Mouse (Mus musculus) brain, embryonic 14.5 days (tissue): ENCODE results near the gene Parp2. TPM values are rescaled to one million over a fixed set of nuclear protein-coding genes. Genes with fewer than 3 reads are reported as not detected.

Experiments used
- DNase-seq: peaks from one replicate; pipeline ENCODE4 v3.0.0-alpha.2; 2011; ENCODE audit warnings: low read depth
- CTCF ChIP-seq: fragments of 200-500 bp; IDR thresholded peaks from 2 replicates; pipeline ENCODE4 v1.5.1; 2012; ENCODE audit warnings: inconsistent platforms, mild to moderate bottlenecking, moderate library complexity, borderline replicate concordance; ENCODE audit not compliant: insufficient read depth, insufficient read length; ENCODE audit errors: extremely low read depth
- POLR2A ChIP-seq: fragments of 200-500 bp; IDR thresholded peaks from 2 replicates; pipeline ENCODE4 v1.6.1; 2012; ENCODE audit warnings: mild to moderate bottlenecking, inconsistent platforms, borderline replicate concordance; ENCODE audit not compliant: poor library complexity, insufficient read depth, insufficient read length, severe bottlenecking; ENCODE audit errors: extremely low read depth
- polyA plus RNA-seq: library from polyadenylated mRNA; depleted of rRNA; stranded (reverse); fragments of >200 nt; gene quantifications from 2 replicates; pipeline ENCODE4 v1.2.3, GENCODE M21; 2012; rRNA removed

Parp2 gene
- 59.7 and 63.2 TPM in 2 replicates for polyA plus RNA-seq

GRCm38 (mm10) chr14:50807487-50808072 lies at the start of gene Parp2, which contains the start of gene Ccnb1ip1:
Gene Parp2, plus strand, starts transcription at chr14:50807841.
Gene Ccnb1ip1, minus strand, starts transcription at chr14:50807732.
- peak; percentile 99 for DNase-seq

GRCm38 (mm10) chr14:50758416-50759085 lies 49.1 kb upstream of the Parp2 start:
- DNase-seq: peak; percentile 77
- no peak for TF ChIP-seq CTCF
- no peak for TF ChIP-seq POLR2A

More at GRCm38 (mm10) chr14:50807487-50808072, at the start of gene Parp2, which contains the start of gene Ccnb1ip1:
- TF ChIP-seq CTCF: no peak
- peak; percentile 61; the same call in 1 of the 2 replicates for TF ChIP-seq POLR2A

GRCm38 (mm10) chr14:50765736-50766135 lies 41.9 kb upstream of the Parp2 start:
- DNase-seq: no peak
- TF ChIP-seq CTCF (no peak), POLR2A (no peak)

- peak; percentile 8 for DNase-seq
- TF ChIP-seq CTCF (0 out of 2 replicates have a peak, but pooled peaks have one; percentile 12), POLR2A (no peak)
These were observed 36.3 kb upstream of the Parp2 start for GRCm38 (mm10) chr14:50771342-50771741.

GRCm38 (mm10) chr14:50782166-50782565 lies 25.5 kb upstream of the Parp2 start:
- DNase-seq: no peak
- TF ChIP-seq CTCF (no peak), POLR2A (no peak)

- TF ChIP-seq POLR2A (no peak), CTCF (no peak)
- DNase-seq: no peak
These were observed 23.0 kb upstream of the Parp2 start for GRCm38 (mm10) chr14:50784391-50785250.

- peak; percentile 96 for DNase-seq
- no peak for TF ChIP-seq POLR2A
- peak; percentile 94 for TF ChIP-seq CTCF
These were observed 22.4 kb upstream of the Parp2 start, which contains the start of gene Ttc5 for GRCm38 (mm10) chr14:50785251-50785637. Gene Ttc5, minus strand, starts transcription at chr14:50785519.

- DNase-seq: peak; percentile 51
- TF ChIP-seq POLR2A (no peak), CTCF (peak; percentile 12; the same call in 1 of the 2 replicates)
These were observed 19.5 kb upstream of the Parp2 start for GRCm38 (mm10) chr14:50788157-50788556.

GRCm38 (mm10) chr14:50795261-50795935 lies 12.2 kb upstream of the Parp2 start:
- TF ChIP-seq CTCF: no peak
- no peak for TF ChIP-seq POLR2A
- DNase-seq: no peak

GRCm38 (mm10) chr14:50795965-50796364 lies 11.7 kb upstream of the Parp2 start:
- TF ChIP-seq CTCF (no peak), POLR2A (no peak)
- no peak for DNase-seq

- TF ChIP-seq POLR2A: no peak
- TF ChIP-seq CTCF: no peak
- no peak for DNase-seq
These were observed 11.2 kb upstream of the Parp2 start for GRCm38 (mm10) chr14:50796464-50796863.

- TF ChIP-seq POLR2A (no peak), CTCF (peak; percentile 33; the same call in 1 of the 2 replicates)
- DNase-seq: peak; percentile 17
These were observed 9.1 kb upstream of the Parp2 start for GRCm38 (mm10) chr14:50798512-50798911.
